Mouse (Mus musculus): ENCODE results near the gene Gbx2. TPM values are rescaled to one million over a fixed set of nuclear protein-coding genes. Genes with fewer than 3 reads are reported as not detected.
A peak's percentile ranks its signal among the peaks of the same experiment; 100 is the strongest.

The Gbx2 gene
- polyA plus RNA-seq, 1 experiment from 2014 or later: 29.4 TPM

GRCm38 (mm10) chr1:89933786-89934185 is 2.8 kb upstream of the Gbx2 start:
- no peak for ATAC-seq
- no peaks in the 10 kb centered on the region for H3K36me3 ChIP-seq (ENCODE audit: poor library complexity, severe bottlenecking)
- H3K27me3 ChIP-seq: peaks cover 100% of the 10 kb centered on the region
- peaks cover 66% of the 10 kb centered on the region for H3K4me1 ChIP-seq
- no peak overlapping the region for H3K9ac ChIP-seq
- no peak overlapping the region for H3K4me3 ChIP-seq
- H3K9me3 ChIP-seq (replicated peaks): no peaks in the 10 kb centered on the region
- H3K4me2 ChIP-seq: peak overlapping the region; percentile 6; the same call in 1 of the 2 replicates
- no peak overlapping the region for H3K27ac ChIP-seq
- WGBS: 0% methylated on average over 21 of the region's 21 CpGs

- Histone ChIP-seq H3K27ac (no peak overlapping the region), H3K9me3 (replicated peaks) (no peaks in the 10 kb centered on the region), H3K36me3 (ENCODE audit: poor library complexity, severe bottlenecking) (no peaks in the 10 kb centered on the region), H3K4me1 (peaks cover 68% of the 10 kb centered on the region), H3K4me3 (no peak overlapping the region), H3K4me2 (no peak overlapping the region), H3K9ac (no peak overlapping the region), H3K27me3 (peaks cover 100% of the 10 kb centered on the region)
- ATAC-seq: no peak
- 2% methylated on average over 6 of the region's 6 CpGs for WGBS
Measured at GRCm38 (mm10) chr1:89933028-89933427, 2.0 kb upstream of the Gbx2 start.

- Histone ChIP-seq H3K4me1 (peaks cover 68% of the 10 kb centered on the region), H3K27ac (no peak overlapping the region), H3K9me3 (replicated peaks) (no peaks in the 10 kb centered on the region), H3K4me2 (no peak overlapping the region), H3K4me3 (no peak overlapping the region), H3K9ac (no peak overlapping the region), H3K36me3 (ENCODE audit: poor library complexity, severe bottlenecking) (no peaks in the 10 kb centered on the region), H3K27me3 (peaks cover 100% of the 10 kb centered on the region)
- ATAC-seq: no peak
- under 1% methylated on average over 16 of the region's 16 CpGs for WGBS
Measured at GRCm38 (mm10) chr1:89932616-89933015, 1.6 kb upstream of the Gbx2 start.

- H3K27ac ChIP-seq: no peak overlapping the region
- H3K9ac ChIP-seq: no peak overlapping the region
- H3K4me1 ChIP-seq: peaks cover 71% of the 10 kb centered on the region
- H3K4me2 ChIP-seq: peak overlapping the region; percentile 63
- peaks cover 100% of the 10 kb centered on the region for H3K27me3 ChIP-seq
- H3K9me3 ChIP-seq (replicated peaks): no peaks in the 10 kb centered on the region
- WGBS: under 1% methylated on average over 19 of the region's 19 CpGs
- no peaks in the 10 kb centered on the region for H3K36me3 ChIP-seq (ENCODE audit: poor library complexity, severe bottlenecking)
- no peak for ATAC-seq
- H3K4me3 ChIP-seq: peak overlapping the region; percentile 42
Measured at GRCm38 (mm10) chr1:89932021-89932423, 1.0 kb upstream of the Gbx2 start.

- H3K9ac ChIP-seq: peak overlapping the region; percentile 60
- H3K4me1 ChIP-seq: peaks cover 75% of the 10 kb centered on the region
- peak; percentile 31 for ATAC-seq
- peak overlapping the region; percentile 61 for H3K27ac ChIP-seq
- H3K27me3 ChIP-seq: peaks cover 100% of the 10 kb centered on the region
- H3K4me2 ChIP-seq: peak overlapping the region; percentile 63
- H3K36me3 ChIP-seq (ENCODE audit: poor library complexity, severe bottlenecking): no peaks in the 10 kb centered on the region
- under 1% methylated on average over 45 of the region's 45 CpGs for WGBS
- H3K4me3 ChIP-seq: peak overlapping the region; percentile 42
- H3K9me3 ChIP-seq (replicated peaks): no peaks in the 10 kb centered on the region
Measured at GRCm38 (mm10) chr1:89930551-89930950, 428 bp downstream of the Gbx2 start.

GRCm38 (mm10) chr1:89929721-89930505 is 1.1 kb downstream of the Gbx2 start:
- WGBS: under 1% methylated on average over 36 of the region's 55 CpGs
- H3K4me1 ChIP-seq: peaks cover 76% of the 10 kb centered on the region
- ATAC-seq: no peak

GRCm38 (mm10) chr1:89929181-89929580 is 1.8 kb downstream of the Gbx2 start:
- Histone ChIP-seq H3K36me3 (ENCODE audit: poor library complexity, severe bottlenecking) (no peaks in the 10 kb centered on the region), H3K9ac (no peak overlapping the region; the same call in 1 of the 2 replicates), H3K4me2 (peak overlapping the region; percentile 12), H3K9me3 (replicated peaks) (no peaks in the 10 kb centered on the region), H3K27ac (no peak overlapping the region), H3K4me3 (peak overlapping the region; percentile 42), H3K4me1 (peaks cover 75% of the 10 kb centered on the region), H3K27me3 (peaks cover 100% of the 10 kb centered on the region)
- WGBS: 1% methylated on average over 6 of the region's 6 CpGs
- ATAC-seq: no peak

More at GRCm38 (mm10) chr1:89929721-89930505, 1.1 kb downstream of the Gbx2 start:
- H3K27ac ChIP-seq: peak overlapping the region; percentile 61
- no peaks in the 10 kb centered on the region for H3K36me3 ChIP-seq (ENCODE audit: poor library complexity, severe bottlenecking)
- H3K9ac ChIP-seq: peak overlapping the region; percentile 60
- peak overlapping the region; percentile 42 for H3K4me3 ChIP-seq
- peak overlapping the region; percentile 63 for H3K4me2 ChIP-seq
- peaks cover 100% of the 10 kb centered on the region for H3K27me3 ChIP-seq
- no peaks in the 10 kb centered on the region for H3K9me3 ChIP-seq (replicated peaks)

- H3K4me1 ChIP-seq: peaks cover 74% of the 10 kb centered on the region
- H3K9ac ChIP-seq: peak overlapping the region; percentile 6; the same call in 1 of the 2 replicates
Measured at GRCm38 (mm10) chr1:89928676-89929075, 2.3 kb downstream of the Gbx2 start.

GRCm38 (mm10) chr1:89927061-89927661 is 3.8 kb downstream of the Gbx2 start:
- Histone ChIP-seq H3K27me3 (peaks cover 100% of the 10 kb centered on the region), H3K4me3 (peak overlapping the region; percentile 42), H3K4me1 (peaks cover 73% of the 10 kb centered on the region), H3K4me2 (peak overlapping the region; percentile 11), H3K9ac (0 out of 2 replicates have a peak overlapping the region, but pooled peaks have one; percentile 41), H3K27ac (no peak overlapping the region), H3K9me3 (replicated peaks) (no peaks in the 10 kb centered on the region), H3K36me3 (ENCODE audit: poor library complexity, severe bottlenecking) (no peaks in the 10 kb centered on the region)
- no peak for ATAC-seq
- 1% methylated on average over 36 of the region's 36 CpGs for WGBS

More at GRCm38 (mm10) chr1:89928676-89929075, 2.3 kb downstream of the Gbx2 start:
- H3K36me3 ChIP-seq (ENCODE audit: poor library complexity, severe bottlenecking): no peaks in the 10 kb centered on the region
- WGBS: 3% methylated on average over 25 of the region's 25 CpGs
- peaks cover 100% of the 10 kb centered on the region for H3K27me3 ChIP-seq
- H3K4me2 ChIP-seq: peak overlapping the region; percentile 12
- no peaks in the 10 kb centered on the region for H3K9me3 ChIP-seq (replicated peaks)
- peak overlapping the region; percentile 42 for H3K4me3 ChIP-seq
- ATAC-seq: no peak
- H3K27ac ChIP-seq: no peak overlapping the region

- H3K4me2 ChIP-seq: peak overlapping the region; percentile 11
- WGBS: 4% methylated on average over 9 of the region's 9 CpGs
- H3K4me1 ChIP-seq: peaks cover 68% of the 10 kb centered on the region
- H3K9me3 ChIP-seq (replicated peaks): no peaks in the 10 kb centered on the region
- H3K4me3 ChIP-seq: peak overlapping the region; percentile 42; the same call in 1 of the 2 replicates
- H3K27me3 ChIP-seq: peaks cover 100% of the 10 kb centered on the region
- H3K27ac ChIP-seq: no peak overlapping the region
- ATAC-seq: no peak
- H3K9ac ChIP-seq: 0 out of 2 replicates have a peak overlapping the region, but pooled peaks have one; percentile 8
- H3K36me3 ChIP-seq (ENCODE audit: poor library complexity, severe bottlenecking): no peaks in the 10 kb centered on the region
Measured at GRCm38 (mm10) chr1:89926583-89927060, 4.4 kb downstream of the Gbx2 start.

GRCm38 (mm10) chr1:89925501-89926190 is 5.3 kb downstream of the Gbx2 start:
- Histone ChIP-seq H3K27me3 (peaks cover 100% of the 10 kb centered on the region), H3K4me2 (peak overlapping the region; percentile 11), H3K4me3 (peak overlapping the region; percentile 3; the same call in 1 of the 2 replicates), H3K9me3 (replicated peaks) (no peaks in the 10 kb centered on the region), H3K36me3 (ENCODE audit: poor library complexity, severe bottlenecking) (no peaks in the 10 kb centered on the region), H3K27ac (no peak overlapping the region), H3K4me1 (peaks cover 58% of the 10 kb centered on the region), H3K9ac (no peak overlapping the region)
- no peak for ATAC-seq
- WGBS: 8% methylated on average over 12 of the region's 12 CpGs

Data from forebrain, embryonic 13.5 days (tissue).